8 mouse cellular contexts compared by ENCODE assay signal in the genomic region with DNA sequence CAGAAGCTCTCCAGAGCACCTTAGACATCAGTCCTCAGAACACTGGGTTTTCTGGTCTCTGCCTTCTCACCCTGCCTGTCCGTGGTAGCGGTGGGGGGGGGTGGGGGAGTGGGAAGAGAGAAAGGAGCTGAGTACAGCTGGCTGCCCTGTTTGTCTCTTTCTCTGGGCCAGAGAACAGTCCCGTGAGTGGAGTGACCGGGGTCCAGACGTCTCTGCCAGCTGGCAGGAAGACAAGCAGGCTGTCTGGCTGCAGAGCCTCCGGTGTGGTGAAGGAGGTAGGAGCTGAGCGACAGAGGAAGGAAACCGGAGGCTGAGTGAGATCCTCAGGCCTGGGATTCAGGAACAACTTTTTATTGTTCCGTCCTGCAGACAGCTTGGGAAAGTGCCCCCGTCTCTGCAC. TPM values are rescaled to one million over a fixed set of nuclear protein-coding genes. Genes with fewer than 3 reads are reported as not detected.
DNase-seq lines count a peak whose midpoint lies in the region; ATAC-seq and TF ChIP-seq lines count a peak whose summit lies in the region.

No protein-coding gene starts in this region.

- peaks cover 2% of the 10 kb centered on the region; the same call in 1 of the 2 replicates for H3K27me3 ChIP-seq in embryonic facial prominence, embryonic 11.5 days (ENCODE audit: control insufficient read depth, insufficient read depth, low read length)
- peaks cover 19% of the 10 kb centered on the region; the same call in 1 of the 2 replicates for H3K27me3 ChIP-seq in limb, embryonic 11.5 days (ENCODE audit: control insufficient read depth, insufficient read depth, low read length)
- no peaks in the 10 kb centered on the region for H3K27me3 ChIP-seq in midbrain, embryonic 14.5 days (ENCODE audit: control insufficient read depth, insufficient read depth, low read length)
- H3K27me3 ChIP-seq in thymus, adult 2 months (ENCODE audit: control insufficient read depth, insufficient read depth, low read length), result no peaks in the 10 kb centered on the region

- no peak overlapping the region for H3K4me2 ChIP-seq in embryonic facial prominence, embryonic 11.5 days (ENCODE audit: low read depth, low read length)
- no peak overlapping the region for H3K4me2 ChIP-seq in limb, embryonic 11.5 days (ENCODE audit: low read depth, severe bottlenecking)
- no peak overlapping the region; the same call in 1 of the 2 replicates for H3K4me2 ChIP-seq in midbrain, embryonic 14.5 days (ENCODE audit: low read length)

- 20% methylated on average over 10 of the region's 10 CpGs for WGBS in embryonic facial prominence, embryonic 11.5 days
- WGBS in limb, embryonic 11.5 days, result 15% methylated on average over 10 of the region's 10 CpGs
- 19% methylated on average over 10 of the region's 10 CpGs for WGBS in midbrain, embryonic 14.5 days
- 9% methylated on average over 10 of the region's 10 CpGs for WGBS in thymus, adult 2 months

- peak overlapping the region; percentile 47 for H3K27ac ChIP-seq in embryonic facial prominence, embryonic 11.5 days (replicated peaks; ENCODE audit: low read depth, low read length)
- peak overlapping the region; percentile 45; the same call in 1 of the 2 replicates for H3K27ac ChIP-seq in limb, embryonic 11.5 days (replicated peaks; ENCODE audit: low read depth, low read length)
- H3K27ac ChIP-seq in midbrain, embryonic 14.5 days (replicated peaks; ENCODE audit: low read depth, low read length), result peak overlapping the region; percentile 64
- no peak overlapping the region for H3K27ac ChIP-seq in thymus, adult 2 months (ENCODE audit: control insufficient read depth, insufficient read depth, low read length)

- H3K4me3 ChIP-seq in embryonic facial prominence, embryonic 11.5 days (ENCODE audit: low read depth, low read length), result no peak overlapping the region
- no peak overlapping the region for H3K4me3 ChIP-seq in limb, embryonic 11.5 days (ENCODE audit: low read depth, low read length)
- H3K4me3 ChIP-seq in midbrain, embryonic 14.5 days (replicated peaks; ENCODE audit: low read depth, low read length), result no peak overlapping the region
- H3K4me3 ChIP-seq in thymus, adult 2 months (ENCODE audit: control insufficient read depth, insufficient read depth, low read length), result no peak overlapping the region

- H3K36me3 ChIP-seq in embryonic facial prominence, embryonic 11.5 days (replicated peaks; ENCODE audit: control insufficient read depth, insufficient read depth, low read depth, low read length), result no peaks in the 10 kb centered on the region
- no peaks in the 10 kb centered on the region for H3K36me3 ChIP-seq in limb, embryonic 11.5 days (ENCODE audit: control insufficient read depth, insufficient read depth, low read length)
- H3K36me3 ChIP-seq in midbrain, embryonic 14.5 days (ENCODE audit: control insufficient read depth, insufficient read depth, low read length), result no peaks in the 10 kb centered on the region
- H3K36me3 ChIP-seq in thymus, adult 2 months (ENCODE audit: control insufficient read depth, insufficient read depth, low read length), result no peaks in the 10 kb centered on the region

- TF ChIP-seq CTCF in thymus, adult 2 months (IDR thresholded peaks at IDR 0.05; ENCODE audit: borderline replicate concordance, control insufficient read depth, extremely low read depth, insufficient read depth, low read length, poor library complexity), result no peak

- no peaks in the 10 kb centered on the region for H3K9me3 ChIP-seq in embryonic facial prominence, embryonic 11.5 days (replicated peaks; ENCODE audit: control insufficient read depth, low read length)
- H3K9me3 ChIP-seq in limb, embryonic 11.5 days (ENCODE audit: control insufficient read depth, low read length), result no peaks in the 10 kb centered on the region
- H3K9me3 ChIP-seq in midbrain, embryonic 14.5 days (ENCODE audit: control insufficient read depth, low read length), result no peaks in the 10 kb centered on the region

- no peak for ATAC-seq in embryonic facial prominence, embryonic 11.5 days (replicated peaks; ENCODE audit: insufficient number of reproducible peaks, low FRiP score, low TSS enrichment, low read depth)
- ATAC-seq in limb, embryonic 11.5 days (ENCODE audit: insufficient number of reproducible peaks, low FRiP score, low TSS enrichment, low read depth), result peak; percentile 31; the same call in 1 of the 2 replicates
- ATAC-seq in midbrain, embryonic 14.5 days (ENCODE audit: low FRiP score, low TSS enrichment), result 0 out of 2 replicates have a peak, but pooled peaks have one; percentile 31

- TF ChIP-seq POLR2A in thymus, adult 2 months (IDR thresholded peaks at IDR 0.05; ENCODE audit: control insufficient read depth, extremely low read depth, insufficient read depth, low read length, poor library complexity), result no peak

- DNase-seq in adrenal gland, adult 2 months, result peak; percentile 77
- no peak for DNase-seq in embryonic facial prominence, embryonic 11.5 days (ENCODE audit: low spot score)
- peak; percentile 88 to 89 for DNase-seq in heart, adult 9 months (ENCODE audit: low spot score in 2 of 2)
- peak; percentile 89 for DNase-seq in kidney, adult 11 months
- DNase-seq in limb, embryonic 11.5 days (ENCODE audit: low spot score), result no peak
- peak; percentile 71 for DNase-seq in midbrain, embryonic 14.5 days
- DNase-seq in thymus, adult 2 months, result peak; percentile 29
- no peak for DNase-seq in yolk sac, embryonic 10.5 days (ENCODE audit: low spot score)

- peaks cover 6% of the 10 kb centered on the region for H3K4me1 ChIP-seq in embryonic facial prominence, embryonic 11.5 days (ENCODE audit: control insufficient read depth, insufficient read depth, low read length)
- H3K4me1 ChIP-seq in limb, embryonic 11.5 days (ENCODE audit: control insufficient read depth, insufficient read depth, low read length), result peaks cover 23% of the 10 kb centered on the region
- peaks cover 49% of the 10 kb centered on the region for H3K4me1 ChIP-seq in midbrain, embryonic 14.5 days (ENCODE audit: control insufficient read depth, insufficient read depth, low read length)
- peaks cover 18% of the 10 kb centered on the region for H3K4me1 ChIP-seq in thymus, adult 2 months (replicated peaks; ENCODE audit: control insufficient read depth, insufficient read depth, low read length)

- peak overlapping the region; percentile 18; the same call in 1 of the 2 replicates for H3K9ac ChIP-seq in embryonic facial prominence, embryonic 11.5 days (replicated peaks; ENCODE audit: low read length)
- H3K9ac ChIP-seq in limb, embryonic 11.5 days (ENCODE audit: low read length), result no peak overlapping the region
- no peak overlapping the region for H3K9ac ChIP-seq in midbrain, embryonic 14.5 days (replicated peaks; ENCODE audit: low read length)

RNA-seq across cellular contexts. Expression of a gene that starts 59.5 kb away (rescaled TPM):
- total RNA-seq in adrenal gland, adult 2 months (2021), result 10 to 100 TPM; 67.5 to 90.3 TPM
- 90.3 and 91.4 TPM in 2 replicates for polyA plus RNA-seq in adrenal gland, adult 2 months (2012; rRNA removed)
- polyA plus RNA-seq in embryonic facial prominence, embryonic 11.5 days (2014; fragmentation: Nextera tagmentation; extraction: Ambion mirVana), result 3.3 and 3.4 TPM in 2 replicates
- 2.5 and 2.6 TPM in 2 replicates for polyA plus RNA-seq in limb, embryonic 11.5 days (2014; fragmentation: Nextera tagmentation; extraction: Ambion mirVana)
- polyA plus RNA-seq in midbrain, embryonic 14.5 days (2014; fragmentation: Nextera tagmentation; extraction: Ambion mirVana), result 5.7 and 6.4 TPM in 2 replicates
- 68.7 and 70.3 TPM in 2 replicates for polyA plus RNA-seq in thymus, adult 2 months (2012; rRNA removed)

Comparison
In these comparisons a context has a peak if more than half of its experiments do, and no peak if none do; other contexts are left out.
1. DNase-seq: peak in adrenal gland, adult 2 months (single experiment), heart, adult 9 months (2 of 2), kidney, adult 11 months (single experiment), midbrain, embryonic 14.5 days (single experiment) and thymus, adult 2 months (single experiment); none in embryonic facial prominence, embryonic 11.5 days (single experiment), limb, embryonic 11.5 days (single experiment) and yolk sac, embryonic 10.5 days (single experiment).